In the genomic region with DNA sequence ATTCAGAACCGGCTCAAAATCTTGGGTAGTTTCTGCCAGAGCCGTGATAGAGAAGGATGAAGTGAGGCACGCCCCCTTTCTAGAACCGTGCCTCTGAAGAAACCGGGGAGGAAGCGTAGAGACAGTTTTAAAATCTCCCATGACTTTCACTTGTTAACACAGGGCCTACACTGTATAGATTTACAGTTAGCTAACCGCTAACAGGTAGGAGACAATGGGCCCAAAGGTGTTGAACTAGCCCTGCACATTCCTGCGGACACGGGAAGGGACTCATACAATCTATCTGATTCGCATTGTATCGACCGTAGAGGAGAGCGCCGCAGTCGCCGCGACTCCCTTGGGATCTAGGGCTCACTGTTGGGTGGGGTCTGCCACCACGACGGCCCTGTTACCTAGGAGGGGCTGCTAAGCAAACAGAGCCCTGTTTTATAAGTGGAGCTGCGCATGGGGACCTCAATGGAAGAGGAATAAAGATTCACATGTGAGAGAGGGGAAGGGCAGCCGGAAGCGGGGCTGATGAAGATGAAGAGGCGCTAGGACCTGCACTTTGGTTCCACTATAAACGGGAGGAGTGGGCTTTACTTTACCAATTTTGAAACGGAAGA, we compare ENCODE assay signal across 9 mouse cellular contexts.
DNase-seq lines count a peak whose midpoint lies in the region; ATAC-seq and TF ChIP-seq lines count a peak whose summit lies in the region.
"Had no signal": no experiment of that assay in that cellular context is flagged by ENCODE, and none has a peak within 500 bp of the region (broad histone marks: within the 10 kb centered on the region; RNA-seq: fewer than 3 reads in every experiment).

No protein-coding gene starts in this region.

- no peaks in the 10 kb centered on the region for H3K36me3 ChIP-seq in lung, postnatal 0 days (ENCODE audit: insufficient read depth, low read length)
- H3K36me3 ChIP-seq in embryonic facial prominence, embryonic 14.5 days (ENCODE audit: control insufficient read depth, insufficient read depth, low read length), result no peaks in the 10 kb centered on the region
- H3K36me3 ChIP-seq in intestine, embryonic 15.5 days, result no peaks in the 10 kb centered on the region
- H3K36me3 ChIP-seq in neural tube, embryonic 15.5 days, result no peaks in the 10 kb centered on the region
- no peaks in the 10 kb centered on the region for H3K36me3 ChIP-seq in kidney, embryonic 14.5 days (ENCODE audit: control insufficient read depth, insufficient read depth, low read length)
- H3K36me3 ChIP-seq: midbrain, embryonic 12.5 days had no signal

- H3K9ac ChIP-seq in lung, postnatal 0 days (replicated peaks; ENCODE audit: low read depth), result no peak overlapping the region
- H3K9ac ChIP-seq in embryonic facial prominence, embryonic 14.5 days (ENCODE audit: low read depth, low read length), result no peak overlapping the region
- H3K9ac ChIP-seq in intestine, embryonic 15.5 days, result no peak overlapping the region
- H3K9ac ChIP-seq in neural tube, embryonic 15.5 days (replicated peaks), result no peak overlapping the region
- no peak overlapping the region for H3K9ac ChIP-seq in kidney, embryonic 14.5 days (ENCODE audit: low read depth, low read length)
- H3K9ac ChIP-seq: midbrain, embryonic 12.5 days had no signal

- H3K4me2 ChIP-seq in lung, postnatal 0 days (replicated peaks; ENCODE audit: low read depth, low read length), result peak overlapping the region; percentile 19; the same call in 1 of the 2 replicates
- H3K4me2 ChIP-seq in embryonic facial prominence, embryonic 14.5 days (ENCODE audit: low read depth, low read length), result peak overlapping the region; percentile 35; the same call in 1 of the 2 replicates
- H3K4me2 ChIP-seq in intestine, embryonic 15.5 days (replicated peaks), result peak overlapping the region; percentile 43
- peak overlapping the region; percentile 39 for H3K4me2 ChIP-seq in neural tube, embryonic 15.5 days
- no peak overlapping the region for H3K4me2 ChIP-seq in kidney, embryonic 14.5 days (replicated peaks; ENCODE audit: low read depth, low read length)
- H3K4me2 ChIP-seq: midbrain, embryonic 12.5 days had no signal

- no peak for TF ChIP-seq CTCF in lung, postnatal 0 days (IDR thresholded peaks at IDR 0.05)
- no peak for TF ChIP-seq CTCF in lung, adult 2 months (IDR thresholded peaks at IDR 0.05; ENCODE audit: insufficient read depth, low read length)

- TF ChIP-seq POLR2A in lung, adult 2 months (IDR thresholded peaks at IDR 0.05; ENCODE audit: borderline replicate concordance, extremely low read depth, low read depth, low read length), result no peak

- no peaks in the 10 kb centered on the region for H3K9me3 ChIP-seq in lung, postnatal 0 days (ENCODE audit: low read length)
- H3K9me3 ChIP-seq in embryonic facial prominence, embryonic 14.5 days (ENCODE audit: control insufficient read depth, low read length), result no peaks in the 10 kb centered on the region
- no peaks in the 10 kb centered on the region for H3K9me3 ChIP-seq in intestine, embryonic 15.5 days
- no peaks in the 10 kb centered on the region for H3K9me3 ChIP-seq in neural tube, embryonic 15.5 days (replicated peaks)
- H3K9me3 ChIP-seq in kidney, embryonic 14.5 days (ENCODE audit: control insufficient read depth, low read length), result no peaks in the 10 kb centered on the region
- H3K9me3 ChIP-seq: midbrain, embryonic 12.5 days had no signal

- ATAC-seq in lung, postnatal 0 days, result no peak; the same call in 1 of the 2 replicates
- no peak for ATAC-seq in embryonic facial prominence, embryonic 14.5 days (ENCODE audit: low read depth)
- ATAC-seq in intestine, embryonic 15.5 days, result peak; percentile 23; the same call in 1 of the 2 replicates
- ATAC-seq in neural tube, embryonic 15.5 days (ENCODE audit: low FRiP score), result no peak
- ATAC-seq in activated CD4-positive, CD25-positive, alpha-beta regulatory T cell, adult 4 months, result no peak
- ATAC-seq in kidney, embryonic 14.5 days (ENCODE audit: low FRiP score, low TSS enrichment), result no peak

- no peaks in the 10 kb centered on the region for H3K27me3 ChIP-seq in lung, postnatal 0 days (replicated peaks; ENCODE audit: insufficient read depth, low read length)
- H3K27me3 ChIP-seq in embryonic facial prominence, embryonic 14.5 days (replicated peaks; ENCODE audit: control insufficient read depth, insufficient read depth, low read length), result no peaks in the 10 kb centered on the region
- no peaks in the 10 kb centered on the region for H3K27me3 ChIP-seq in intestine, embryonic 15.5 days (replicated peaks)
- H3K27me3 ChIP-seq in neural tube, embryonic 15.5 days (replicated peaks), result no peaks in the 10 kb centered on the region
- no peaks in the 10 kb centered on the region for H3K27me3 ChIP-seq in kidney, embryonic 14.5 days (ENCODE audit: control insufficient read depth, insufficient read depth, low read length)

- 62% methylated on average over 25 of the region's 25 CpGs for WGBS in lung, postnatal 0 days
- WGBS in lung, adult 2 months, result 67% methylated on average over 25 of the region's 25 CpGs
- WGBS in embryonic facial prominence, embryonic 14.5 days, result 60% methylated on average over 25 of the region's 25 CpGs
- 63% methylated on average over 25 of the region's 25 CpGs for WGBS in intestine, embryonic 15.5 days
- WGBS in neural tube, embryonic 15.5 days, result 59% methylated on average over 25 of the region's 25 CpGs
- WGBS in kidney, embryonic 14.5 days, result 70% methylated on average over 25 of the region's 25 CpGs

- no peak for TF ChIP-seq EP300 in lung, postnatal 0 days (IDR thresholded peaks at IDR 0.05)

- no peaks in the 10 kb centered on the region for H3K4me1 ChIP-seq in lung, postnatal 0 days (ENCODE audit: insufficient read depth, low read depth, low read length)
- H3K4me1 ChIP-seq in lung, adult 2 months (ENCODE audit: control insufficient read depth, insufficient read depth, low read length), result peaks cover 2% of the 10 kb centered on the region; the same call in 1 of the 2 replicates
- peaks cover under 1% of the 10 kb centered on the region; the same call in 1 of the 2 replicates for H3K4me1 ChIP-seq in embryonic facial prominence, embryonic 14.5 days (ENCODE audit: control insufficient read depth, insufficient read depth, low read length)
- H3K4me1 ChIP-seq in intestine, embryonic 15.5 days (replicated peaks), result peaks cover 14% of the 10 kb centered on the region
- H3K4me1 ChIP-seq in neural tube, embryonic 15.5 days, result no peaks in the 10 kb centered on the region; the same call in 1 of the 2 replicates
- peaks cover 7% of the 10 kb centered on the region; the same call in 1 of the 2 replicates for H3K4me1 ChIP-seq in kidney, embryonic 14.5 days (ENCODE audit: control insufficient read depth, insufficient read depth, low read length)
- H3K4me1 ChIP-seq: midbrain, embryonic 12.5 days had no signal

- H3K27ac ChIP-seq in lung, postnatal 0 days (ENCODE audit: low read length), result no peak overlapping the region
- no peak overlapping the region for H3K27ac ChIP-seq in embryonic facial prominence, embryonic 14.5 days (replicated peaks; ENCODE audit: low read depth, low read length)
- H3K27ac ChIP-seq in intestine, embryonic 15.5 days, result no peak overlapping the region
- no peak overlapping the region for H3K27ac ChIP-seq in neural tube, embryonic 15.5 days (replicated peaks)
- H3K27ac ChIP-seq in kidney, embryonic 14.5 days (ENCODE audit: low read depth, low read length), result no peak overlapping the region
- H3K27ac ChIP-seq: midbrain, embryonic 12.5 days had no signal

- H3K4me3 ChIP-seq in lung, postnatal 0 days (ENCODE audit: low read depth, low read length), result no peak overlapping the region
- no peak overlapping the region for H3K4me3 ChIP-seq in lung, adult 2 months (replicated peaks; ENCODE audit: extremely low read depth, low read depth, low read length)
- no peak overlapping the region for H3K4me3 ChIP-seq in embryonic facial prominence, embryonic 14.5 days (ENCODE audit: low read depth, low read length)
- H3K4me3 ChIP-seq in intestine, embryonic 15.5 days (replicated peaks), result no peak overlapping the region
- H3K4me3 ChIP-seq in neural tube, embryonic 15.5 days (replicated peaks), result no peak overlapping the region; the same call in 1 of the 2 replicates
- H3K4me3 ChIP-seq in kidney, embryonic 14.5 days (ENCODE audit: low read length), result no peak overlapping the region
- H3K4me3 ChIP-seq: midbrain, embryonic 12.5 days had no signal

- no peak for DNase-seq in lung, postnatal 0 days (ENCODE audit: low spot score)
- no peak for DNase-seq in lung, adult 2 months
- no peak for DNase-seq in embryonic facial prominence, embryonic 14.5 days (ENCODE audit: low spot score)
- DNase-seq: thymus, postnatal 25 days had no signal
